Mouse (Mus musculus) embryo, embryonic 10.5 days (tissue): ENCODE results near the gene Tedc1.
"Not testable (repeated sequence)": the region's sequence is repeated elsewhere in the genome, so short reads cannot be mapped to it uniquely, and the experiment has no call there.

ENCODE experiments used
- DNase-seq: peaks from one replicate; pipeline ENCODE4 v3.0.0-alpha.2; 2015; ENCODE audit warnings: low spot score

The Tedc1 gene

DNA sequence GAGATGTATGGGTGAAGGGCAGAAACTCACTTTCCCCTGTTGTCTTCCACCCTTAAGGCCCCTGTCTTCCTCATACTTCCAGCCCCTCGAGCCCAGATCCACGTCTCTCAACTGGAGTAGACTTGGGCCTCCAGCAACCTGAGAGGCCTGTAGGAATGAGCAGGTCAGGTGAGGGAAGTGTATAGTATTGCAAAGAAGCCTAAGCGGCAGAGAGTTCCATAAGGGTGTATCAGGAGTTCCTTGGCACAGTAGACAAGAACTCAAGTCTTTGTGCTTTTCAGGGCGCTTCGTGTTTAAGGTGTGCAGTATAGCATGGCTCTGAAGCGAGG is 1.5 kb upstream of the Tedc1 start:
- no peak for DNase-seq

DNA sequence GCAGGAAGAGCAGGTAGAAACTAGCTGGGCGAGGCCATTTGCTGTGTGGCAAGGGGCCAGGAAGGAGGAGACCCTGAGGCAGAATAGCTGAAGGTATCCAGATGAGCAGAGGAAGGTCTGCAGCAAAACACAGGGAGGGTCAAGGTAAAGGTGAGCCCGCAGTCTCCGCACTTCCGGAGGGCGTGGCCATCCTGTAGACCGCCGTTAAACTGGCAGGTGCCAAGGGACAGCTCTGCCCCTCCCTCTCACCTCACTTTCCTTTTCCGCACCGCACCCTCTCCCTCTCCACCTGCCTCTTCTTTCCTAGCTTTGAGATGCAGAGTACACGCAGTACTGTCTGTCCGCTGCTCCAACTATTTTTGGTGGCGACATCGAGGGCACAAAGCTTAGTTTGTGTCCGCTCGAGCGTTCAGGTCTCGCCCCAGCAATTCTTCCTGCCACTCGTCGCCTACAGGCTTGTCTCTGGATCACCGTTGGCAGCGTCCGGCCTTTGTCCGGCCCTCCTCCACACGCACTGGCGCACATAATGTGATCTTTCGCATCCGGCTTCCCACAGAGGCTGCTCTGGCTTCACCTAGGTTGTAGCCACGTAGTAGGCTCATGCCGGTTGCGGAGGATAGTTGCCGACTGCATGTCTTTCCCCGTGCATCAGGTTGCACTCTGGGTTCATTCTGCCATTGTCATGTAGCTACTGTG is 997 bp upstream of the Tedc1 start:
- no peak for DNase-seq

- no peak for DNase-seq
Observed at GRCm38 (mm10) chr12:113156540-113156929, 314 bp downstream of the Tedc1 start.

DNA sequence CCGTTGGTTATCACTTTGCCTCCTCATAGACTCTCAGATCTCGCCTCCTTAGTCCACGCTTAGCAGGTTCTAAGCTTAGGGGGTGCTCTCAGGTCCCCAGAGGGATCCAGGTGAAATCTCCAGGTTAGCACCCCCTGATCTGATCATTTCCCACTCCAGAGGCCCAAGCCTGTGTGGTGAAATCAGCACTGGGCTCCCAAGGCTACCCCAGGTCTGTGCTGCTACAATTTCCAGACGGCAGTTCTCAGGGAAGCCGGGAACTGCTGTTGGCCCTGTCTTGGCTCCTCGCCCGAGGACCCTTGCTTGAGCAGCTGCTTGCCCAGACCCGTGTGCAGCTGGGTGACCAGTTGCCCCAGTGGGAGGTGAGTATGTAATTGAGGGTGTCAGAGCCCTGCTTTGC is 781 bp downstream of the Tedc1 start:
- DNase-seq = no peak

DNA sequence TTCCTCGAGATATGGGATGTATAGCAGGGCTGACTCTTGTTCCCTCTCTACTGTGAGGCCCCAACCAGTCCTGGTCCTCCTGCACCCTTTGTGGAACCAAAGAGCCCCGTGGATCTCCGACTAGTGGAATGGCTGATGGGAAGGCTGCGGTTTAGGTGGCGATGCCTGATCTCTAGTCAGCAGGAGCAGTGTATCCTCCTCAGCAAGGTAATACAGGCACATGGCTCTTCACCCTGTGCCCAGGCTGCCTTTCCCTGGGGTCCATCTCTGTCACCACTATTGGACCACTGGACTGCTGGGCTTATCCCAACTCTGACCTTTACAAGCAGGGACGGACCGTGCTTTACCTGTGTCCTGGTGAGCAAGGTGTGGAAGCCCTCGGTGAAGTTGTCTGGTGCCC is 1.3 kb downstream of the Tedc1 start:
- DNase-seq = no peak

DNA sequence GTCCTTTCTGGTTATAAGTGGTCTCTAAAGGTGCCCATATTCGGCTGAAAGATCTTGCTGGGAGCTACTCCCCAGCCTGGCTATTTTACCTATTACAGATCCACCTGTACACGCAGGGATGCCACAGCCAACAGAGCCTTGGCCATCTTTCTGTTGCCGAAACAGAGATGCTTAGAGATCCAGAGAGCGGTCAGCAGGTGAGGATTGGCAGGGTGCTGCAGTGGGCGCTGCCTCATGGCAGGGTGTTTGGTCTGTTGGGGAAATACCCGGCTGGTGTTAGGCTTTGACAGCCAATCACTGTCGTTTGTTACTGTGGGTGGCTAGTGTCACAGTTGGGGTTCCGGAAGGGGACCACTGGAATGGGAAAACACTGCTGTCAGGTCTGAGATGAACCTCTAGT is 1.8 kb downstream of the Tedc1 start:
- DNase-seq = no peak

DNA sequence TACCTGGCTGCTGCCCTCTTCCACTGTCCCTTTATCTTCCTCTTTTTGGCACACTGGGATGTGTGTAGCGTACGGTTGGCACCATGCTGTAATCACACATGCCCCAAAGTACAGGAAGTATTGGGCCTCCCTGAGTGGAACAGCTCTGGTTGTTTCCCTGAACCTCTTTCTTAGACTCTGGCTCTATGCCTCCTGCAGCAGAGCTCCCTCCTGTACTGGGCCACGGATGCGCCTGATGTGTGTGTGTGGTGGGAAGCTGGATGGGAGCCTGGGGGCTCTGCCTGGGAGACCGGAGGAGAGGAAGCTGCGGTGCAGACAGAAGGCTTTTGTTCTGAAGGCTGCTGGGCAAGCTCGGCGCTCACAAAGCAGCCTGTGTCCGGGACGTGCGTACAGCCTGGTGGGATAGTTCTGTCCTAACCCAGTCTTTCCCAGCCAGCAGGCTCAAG is 7.4 kb downstream of the Tedc1 start:
- DNase-seq = no peak

GRCm38 (mm10) chr12:113168031-113168536 is 11.9 kb downstream of the Tedc1 start:
- DNase-seq = no peak

DNA sequence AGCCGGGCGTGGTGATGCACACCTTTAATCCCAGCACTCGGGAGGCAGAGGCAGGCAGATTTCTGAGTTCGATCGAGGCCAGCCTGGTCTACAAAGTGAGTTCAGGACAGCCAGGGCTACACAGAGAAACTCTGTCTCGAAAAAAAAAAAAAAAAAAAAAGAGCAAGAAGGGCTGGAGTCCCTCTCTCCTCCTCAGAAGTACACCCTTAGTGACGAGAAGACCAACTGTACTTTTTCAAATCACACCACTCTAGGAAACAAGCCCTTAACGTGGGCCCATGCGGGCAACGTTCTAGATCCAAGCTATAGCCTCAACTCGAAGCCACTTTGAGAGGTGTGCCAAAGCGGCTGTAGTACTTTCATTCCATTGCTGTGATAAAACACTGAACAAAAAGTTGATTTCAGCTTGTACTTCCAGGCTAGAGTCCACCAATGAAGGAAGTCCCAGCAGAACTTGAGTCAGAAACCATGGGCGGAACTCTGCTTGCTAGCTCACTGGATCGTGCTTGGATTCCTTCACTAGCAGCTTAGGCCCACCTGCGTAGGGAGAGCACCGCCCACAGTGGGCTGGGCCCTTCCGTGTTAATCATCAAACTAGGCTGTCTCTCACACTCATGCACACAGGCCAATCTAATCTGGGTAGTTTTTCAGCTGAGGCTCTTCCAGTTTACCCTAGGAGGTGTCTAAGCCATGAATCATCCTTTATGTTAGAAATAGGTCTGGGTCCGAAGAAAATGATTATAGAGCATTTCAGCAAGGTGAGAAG is 20.9 kb downstream of the Tedc1 start:
- DNase-seq = no peak

GRCm38 (mm10) chr12:113181020-113181419 is 24.8 kb downstream of the Tedc1 start:
- DNase-seq = no peak

DNA sequence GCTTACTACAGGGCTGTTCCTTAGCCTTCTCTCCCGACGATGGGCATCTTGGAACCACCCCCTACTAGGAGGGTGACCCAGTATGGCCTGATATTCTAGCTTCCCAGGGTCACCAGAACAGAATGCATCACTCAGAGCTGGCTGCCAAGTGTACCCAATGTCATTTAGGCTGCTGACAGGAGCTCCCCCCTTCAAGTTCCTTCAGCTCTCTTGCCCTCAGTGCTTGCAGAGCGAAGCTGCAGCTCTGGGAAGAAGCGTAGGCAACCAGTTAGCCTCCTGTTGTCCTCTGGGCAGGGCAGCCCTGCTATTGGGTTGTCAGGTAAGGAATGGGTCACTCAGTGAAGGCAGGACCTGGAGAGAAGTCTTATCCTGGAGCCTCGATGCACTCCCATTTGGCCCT is 28.7 kb downstream of the Tedc1 start:
- no peak for DNase-seq

- DNase-seq = peak; percentile 65
Observed at GRCm38 (mm10) chr12:113185442-113186291, 29.4 kb downstream of the Tedc1 start, which contains the start of gene Tmem121. Gene Tmem121, plus strand, starts transcription at chr12:113185930.

DNA sequence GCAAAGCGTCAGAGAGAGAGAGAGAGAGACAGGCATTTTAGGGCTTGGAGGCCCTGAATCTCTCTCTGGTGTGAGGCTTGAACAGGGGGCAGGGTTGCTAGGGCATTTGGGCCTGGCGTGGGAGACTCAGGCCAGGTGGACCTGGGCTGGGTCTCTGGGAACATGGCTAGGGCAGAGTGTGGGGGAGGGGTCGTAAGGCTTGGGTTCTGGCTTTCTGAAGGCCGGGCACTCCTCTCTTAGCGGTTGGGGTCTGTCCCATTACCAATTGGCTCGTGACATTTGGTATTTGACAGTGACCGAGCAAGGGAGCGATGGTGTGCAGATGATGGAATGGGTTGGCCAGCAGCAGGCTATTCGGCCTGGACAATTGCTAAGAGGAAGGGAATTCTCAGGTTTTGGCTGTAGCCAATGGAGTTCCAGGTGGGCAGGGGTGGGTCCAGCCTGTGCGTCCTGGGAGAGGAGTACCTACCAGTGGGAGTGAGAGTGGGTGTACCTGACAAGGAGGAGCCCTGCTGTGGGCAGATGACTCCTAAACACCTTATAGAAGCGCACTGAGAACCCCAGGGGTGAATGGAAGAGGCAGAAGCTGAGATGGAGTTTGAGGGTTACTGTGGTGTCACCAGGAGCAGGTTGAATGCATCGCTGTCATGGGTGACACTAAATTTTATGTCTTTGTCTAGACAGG is 30.2 kb downstream of the Tedc1 start:
- DNase-seq = no peak

GRCm38 (mm10) chr12:113187011-113187375 is 30.8 kb downstream of the Tedc1 start:
- peak; percentile 3 for DNase-seq

GRCm38 (mm10) chr12:113187584-113188295 is 31.5 kb downstream of the Tedc1 start:
- DNase-seq = peak; percentile 93

- no peak for DNase-seq
Observed at GRCm38 (mm10) chr12:113188349-113189055, 32.3 kb downstream of the Tedc1 start.

GRCm38 (mm10) chr12:113193423-113193822 is 37.2 kb downstream of the Tedc1 start:
- no peak for DNase-seq

DNA sequence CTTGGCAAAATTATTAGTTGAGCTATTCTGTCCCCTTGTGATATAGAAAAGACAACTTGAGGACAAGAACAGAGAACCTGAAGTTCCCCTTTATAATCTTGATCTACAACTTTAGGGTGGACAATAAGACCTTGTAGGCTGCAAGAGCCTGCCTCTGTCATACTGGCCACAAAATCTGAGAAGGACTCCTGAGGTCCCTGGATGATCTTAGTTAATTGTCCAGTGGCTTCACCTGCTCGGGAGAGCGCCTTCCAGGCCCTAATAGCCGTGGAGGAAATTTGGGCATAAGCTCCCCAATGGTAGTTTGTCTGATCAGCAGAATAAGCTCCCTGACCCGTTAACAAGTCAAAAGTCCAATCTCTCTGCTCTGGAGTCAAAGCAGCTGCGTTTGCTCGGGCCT is 42.9 kb downstream of the Tedc1 start:
- not testable (repeated sequence) for DNase-seq

- no peak for DNase-seq
Observed at GRCm38 (mm10) chr12:113201301-113201700, 45.1 kb downstream of the Tedc1 start.

DNA sequence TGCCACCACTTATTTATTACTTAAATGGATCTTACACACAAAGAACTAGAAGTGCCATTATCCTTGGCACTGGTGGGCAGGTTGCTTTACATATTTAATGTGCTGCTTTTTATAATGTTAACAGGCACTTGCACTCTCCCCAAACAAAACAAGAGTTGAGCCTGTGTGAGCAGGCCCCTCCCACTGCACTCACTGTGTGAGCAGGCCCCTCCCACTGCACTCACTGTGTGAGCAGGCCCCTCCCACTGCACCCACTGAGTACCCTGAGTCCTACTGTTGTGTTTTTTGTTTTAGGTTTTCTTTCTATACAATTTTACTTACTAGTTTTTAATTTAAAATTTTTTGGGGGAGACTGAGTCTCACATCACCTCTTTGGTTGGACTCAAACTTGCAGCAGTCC is 45.8 kb downstream of the Tedc1 start:
- no peak for DNase-seq

- no peak for DNase-seq
Observed at GRCm38 (mm10) chr12:113203522-113203921, 47.3 kb downstream of the Tedc1 start.
